Mouse (Mus musculus): Measurements from ENCODE around the gene Med14. TPM values are rescaled to one million over a fixed set of nuclear protein-coding genes. Genes with fewer than 3 reads are reported as not detected.

Gene Med14
- total and polyA plus RNA-seq, 3 experiments = 10.3 to 18.3 (median 15.0) TPM

DNA sequence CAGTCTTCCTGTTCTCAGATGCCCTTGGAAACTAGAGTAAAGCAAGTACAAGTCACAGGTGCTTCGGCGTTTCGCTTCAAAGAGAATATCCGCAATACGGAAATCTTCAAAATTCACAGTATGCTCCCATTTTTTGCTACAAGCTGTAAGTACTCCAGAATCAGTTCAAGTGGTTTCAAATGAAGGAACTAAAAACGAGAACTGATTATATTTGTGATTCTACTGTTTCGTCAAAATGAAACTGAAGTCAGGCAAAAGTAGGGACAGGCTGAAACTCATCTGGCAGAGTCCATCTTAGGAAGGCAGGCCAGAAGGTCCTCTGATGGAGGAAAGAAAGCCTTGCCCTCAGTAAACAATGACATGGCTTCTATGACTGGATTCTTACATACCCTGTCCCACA lies 48.1 kb downstream of the Med14 start:
- Histone ChIP-seq H3K4me2 (ENCODE audit: insufficient read depth, low read depth, poor library complexity, severe bottlenecking) (0 out of 2 replicates have a peak overlapping the region, but pooled peaks have one; percentile 21), H3K4me3 (replicated peaks in 1 of 3; ENCODE audit: low read depth in 2 of 3, low read length in 2 of 3, poor library complexity in 1 of 3) (no peak overlapping the region), H3K36me3 (replicated peaks in 1 of 2; ENCODE audit: control insufficient read depth in 1 of 2, insufficient read depth in 1 of 2, low read length in 1 of 2) (peaks cover 5 to 28% of the 10 kb centered on the region in 2 experiments), H3K79me2 (replicated peaks; ENCODE audit: control insufficient read depth, extremely low read depth, insufficient read depth, poor library complexity, severe bottlenecking) (no peaks in the 10 kb centered on the region), H3K27me3 (replicated peaks) (no peaks in the 10 kb centered on the region), H3K9me3 (replicated peaks; ENCODE audit: low read length) (no peaks in the 10 kb centered on the region), H3K27ac (ENCODE audit: insufficient read depth, low read depth) (peak overlapping the region; percentile 78; the same call in 1 of the 2 replicates), H3K9ac (ENCODE audit: insufficient read depth, low read depth) (peak overlapping the region; percentile 32), H3K4me1 (ENCODE audit: control insufficient read depth in 1 of 2, insufficient read depth in 2 of 2) (peaks cover 0 to 15% of the 10 kb centered on the region in 2 experiments; a peak in 2 of 4 replicates)
- peak; percentile 66 for DNase-seq (ENCODE audit: extremely low read depth)
- dilution Hi-C loops (cut with MboI; ENCODE audit: extremely low pct_ligation_motif_present, extremely low pct_unique_long_range_greater_than_20kb, low sequenced_read_pairs) = no loop called here
- peak; percentile 62; the same call in 1 of the 2 replicates for TF ChIP-seq MEF2A (IDR thresholded peaks at IDR 0.05; ENCODE audit: borderline replicate concordance, low read depth, low read length)
- peak; percentile 70 for TF ChIP-seq JUN (IDR thresholded peaks at IDR 0.05; ENCODE audit: insufficient read depth, low read depth, low read length)
- peak; percentile 45; the same call in 1 of the 2 replicates for TF ChIP-seq ELF1 (IDR thresholded peaks at IDR 0.05; ENCODE audit: low read depth, low read length)
- peak; percentile 85 for TF ChIP-seq EP300 (IDR thresholded peaks at IDR 0.05; ENCODE audit: low read length)
- TF ChIP-seq PAX5 (IDR thresholded peaks at IDR 0.05; ENCODE audit: low read length) = no peak
- TF ChIP-seq RCOR1 (conservative IDR thresholded peaks at IDR 0.05; ENCODE audit: low read depth, low read length) = 0 out of 2 replicates have a peak, but pooled peaks have one; percentile 32
- TF ChIP-seq NRF1 (IDR thresholded peaks at IDR 0.05; ENCODE audit: low read depth, low read length) = 0 out of 2 replicates have a peak, but pooled peaks have one; percentile 26
- TF ChIP-seq USF2 (conservative IDR thresholded peaks at IDR 0.05; ENCODE audit: low read depth, low read length) = no peak
- peak; percentile 89 for TF ChIP-seq IRF4 (IDR thresholded peaks at IDR 0.05; ENCODE audit: low read depth, low read length)
- TF ChIP-seq MAFK (IDR thresholded peaks at IDR 0.05; ENCODE audit: insufficient replicate concordance, low read length) = 0 out of 2 replicates have a peak, but pooled peaks have one; percentile 17
- TF ChIP-seq CHD1 (IDR thresholded peaks at IDR 0.05; ENCODE audit: low read depth, low read length) = no peak
- no peak for TF ChIP-seq GABPA (IDR thresholded peaks at IDR 0.05; ENCODE audit: insufficient replicate concordance, low read depth, low read length)
- TF ChIP-seq TCF12 (IDR thresholded peaks at IDR 0.05; ENCODE audit: low read depth, low read length) = 0 out of 2 replicates have a peak, but pooled peaks have one; percentile 57
- TF ChIP-seq MAX (IDR thresholded peaks at IDR 0.05; ENCODE audit: low read length) = no peak
- TF ChIP-seq SMC3 (IDR thresholded peaks at IDR 0.05; ENCODE audit: low read depth, low read length) = no peak
- TF ChIP-seq BHLHE40 (IDR thresholded peaks at IDR 0.05; ENCODE audit: low read depth, low read length) = peak; percentile 30; the same call in 1 of the 2 replicates
- peak; percentile 84 for TF ChIP-seq JUND (conservative IDR thresholded peaks at IDR 0.05; ENCODE audit: low read depth, low read length)
- in situ Hi-C loops (cut with MboI; ENCODE audit: low pct_ligation_motif_present, low pct_unique_long_range_greater_than_20kb, low sequenced_read_pairs) = no loop called here

DNA sequence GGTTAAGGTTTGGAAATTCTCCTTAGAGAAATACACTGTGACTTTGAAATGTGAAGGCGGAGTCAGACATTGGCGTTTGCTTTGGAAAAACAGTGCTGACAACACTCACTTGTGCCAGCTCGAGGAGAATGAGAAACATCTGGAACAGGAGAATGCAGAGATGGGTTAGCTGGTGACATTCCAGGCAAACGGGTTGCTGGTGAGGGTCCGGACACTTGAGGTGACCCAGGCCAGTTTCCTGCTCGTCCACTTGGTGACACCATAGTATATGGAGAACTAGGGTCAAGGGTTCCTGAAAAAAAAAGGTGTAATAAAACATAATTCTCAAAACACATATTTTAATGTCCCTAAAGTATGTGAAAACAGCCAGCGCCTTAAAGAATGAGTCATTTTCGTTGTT lies 75.0 kb downstream of the Med14 start:
- Histone ChIP-seq H3K9ac (ENCODE audit: insufficient read depth, low read depth) (no peak overlapping the region), H3K4me2 (ENCODE audit: insufficient read depth, low read depth, poor library complexity, severe bottlenecking) (no peak overlapping the region), H3K4me1 (ENCODE audit: control insufficient read depth in 1 of 2, insufficient read depth in 2 of 2) (no peaks in the 10 kb centered on the region), H3K79me2 (replicated peaks; ENCODE audit: control insufficient read depth, extremely low read depth, insufficient read depth, poor library complexity, severe bottlenecking) (no peaks in the 10 kb centered on the region; the same call in 1 of the 2 replicates), H3K4me3 (replicated peaks in 1 of 3; ENCODE audit: low read depth in 2 of 3, low read length in 2 of 3, poor library complexity in 1 of 3) (no peak overlapping the region), H3K9me3 (replicated peaks; ENCODE audit: low read length) (no peaks in the 10 kb centered on the region), H3K36me3 (replicated peaks in 1 of 2; ENCODE audit: control insufficient read depth in 1 of 2, insufficient read depth in 1 of 2, low read length in 1 of 2) (peaks cover 21 to 40% of the 10 kb centered on the region in 2 experiments), H3K27ac (ENCODE audit: insufficient read depth, low read depth) (no peak overlapping the region), H3K27me3 (replicated peaks) (no peaks in the 10 kb centered on the region)
- DNase-seq (ENCODE audit: extremely low read depth) = no peak
- dilution Hi-C loops (cut with MboI; ENCODE audit: extremely low pct_ligation_motif_present, extremely low pct_unique_long_range_greater_than_20kb, low sequenced_read_pairs) (no loop called here), in situ Hi-C loops (cut with MboI; ENCODE audit: low pct_ligation_motif_present, low pct_unique_long_range_greater_than_20kb, low sequenced_read_pairs) (loop anchor here (25.0 kb wide), 2 partner anchors 100 to 525 kb away; no protein-coding TSS in a partner anchor)
- TF ChIP-seq E2F4 (IDR thresholded peaks at IDR 0.05; ENCODE audit: insufficient replicate concordance, low read depth, low read length) = no peak
